Mouse (Mus musculus): ENCODE data around the gene Gp1bb. TPM values are rescaled to one million over a fixed set of nuclear protein-coding genes. Genes with fewer than 3 reads are reported as not detected.

The Gp1bb gene
- polyA plus RNA-seq, 1 experiment from 2014 or later: 5.1 TPM

DNA sequence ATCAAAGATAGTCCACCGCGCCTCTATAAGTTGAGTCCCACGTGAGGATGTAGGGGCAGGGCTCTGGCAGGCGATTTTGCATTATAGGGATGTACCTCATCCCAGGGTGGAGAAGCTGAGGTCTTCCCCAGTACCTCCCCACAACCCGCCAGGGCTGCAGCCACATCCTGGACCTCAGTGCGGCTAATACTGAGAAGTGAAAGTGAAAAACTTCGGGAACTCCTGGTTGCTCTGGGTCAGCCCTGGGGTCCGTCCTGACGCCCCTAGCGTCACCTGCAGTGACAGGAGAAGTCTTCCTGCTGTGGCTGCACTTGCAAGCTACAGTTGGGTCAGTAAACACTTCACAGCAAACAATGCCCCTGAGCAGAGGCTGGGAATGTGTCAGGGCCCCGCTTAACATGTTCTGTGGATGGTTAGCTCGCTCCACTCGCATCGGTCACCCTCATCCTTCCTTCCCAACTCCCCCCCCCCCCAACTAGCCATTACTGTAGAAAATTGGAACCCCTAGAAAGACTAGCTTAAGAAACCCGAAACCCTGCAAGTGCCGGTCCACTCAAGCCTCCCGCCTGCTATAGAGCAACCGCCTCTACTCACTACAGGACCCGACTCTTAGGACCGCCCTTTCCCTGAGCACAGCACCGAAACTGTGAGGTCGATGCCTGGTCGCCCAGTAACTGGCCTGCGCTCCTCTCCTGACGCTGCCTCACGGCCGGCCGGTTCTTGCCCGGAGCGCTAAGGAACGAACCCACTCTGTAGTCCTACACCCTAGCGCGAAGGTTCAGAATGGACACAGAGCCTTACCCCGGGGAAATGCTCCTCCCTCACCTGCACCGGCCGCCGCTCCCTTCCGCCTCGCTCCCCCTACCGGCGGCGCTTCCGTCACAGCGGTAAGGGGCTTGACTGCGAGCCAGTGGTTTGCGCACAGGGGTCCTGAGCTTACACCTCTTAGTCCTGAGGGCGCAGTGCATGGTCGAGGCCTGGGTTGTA lies 32.1 kb downstream of the Gp1bb start, which contains the start of gene Tbx1:
Gene Tbx1 (minus strand): TSS at position 868 of the 987 bp plus-strand sequence.
- H3K9me3 ChIP-seq (replicated peaks): no peaks in the 10 kb centered on the region
- H3K9ac ChIP-seq: no peak within 1 kb of the TSS
- peak within 1 kb of the TSS; percentile 50 for H3K4me2 ChIP-seq
- peaks cover 39% of the 10 kb centered on the region for H3K4me1 ChIP-seq
- peak within 1 kb of the TSS; percentile 31 for H3K4me3 ChIP-seq
- 1% methylated on average over 48 of the region's 48 CpGs for WGBS
- no peak within 1 kb of the TSS for H3K27ac ChIP-seq
- H3K27me3 ChIP-seq: peaks cover 92% of the 10 kb centered on the region
- ATAC-seq: no peak; the same call in 1 of the 2 replicates
- no peaks in the 10 kb centered on the region for H3K36me3 ChIP-seq (ENCODE audit: poor library complexity, severe bottlenecking)

DNA sequence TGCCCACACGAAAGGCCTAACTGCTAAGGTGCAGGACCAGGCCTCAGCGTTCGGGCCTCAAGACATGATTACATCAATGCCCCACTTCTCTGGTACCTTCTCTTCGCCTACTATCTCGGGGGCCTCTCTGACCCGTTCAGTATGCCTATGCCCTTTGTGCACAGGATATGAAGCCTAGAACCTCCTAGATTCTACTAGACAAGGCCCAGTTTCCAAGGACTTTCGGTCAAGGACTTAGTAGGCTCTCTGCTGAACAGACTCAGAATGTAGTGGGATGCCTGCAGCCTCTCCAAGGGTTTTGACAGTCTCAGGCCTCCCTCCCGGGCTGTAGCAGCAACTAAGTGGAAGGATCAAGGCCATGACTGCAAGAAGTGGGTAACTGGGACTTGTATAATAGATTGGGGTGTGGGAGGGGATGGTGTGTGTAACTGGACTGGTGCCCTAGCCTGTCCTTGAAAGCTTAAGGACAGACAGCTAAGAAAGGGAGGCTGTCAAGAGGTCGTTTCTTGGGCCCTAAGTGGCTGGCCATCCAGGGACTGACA lies 33.1 kb downstream of the Gp1bb start:
- WGBS: 10% methylated on average over 9 of the region's 9 CpGs
- no peak for ATAC-seq
- H3K27me3 ChIP-seq: peaks cover 97% of the 10 kb centered on the region

DNA sequence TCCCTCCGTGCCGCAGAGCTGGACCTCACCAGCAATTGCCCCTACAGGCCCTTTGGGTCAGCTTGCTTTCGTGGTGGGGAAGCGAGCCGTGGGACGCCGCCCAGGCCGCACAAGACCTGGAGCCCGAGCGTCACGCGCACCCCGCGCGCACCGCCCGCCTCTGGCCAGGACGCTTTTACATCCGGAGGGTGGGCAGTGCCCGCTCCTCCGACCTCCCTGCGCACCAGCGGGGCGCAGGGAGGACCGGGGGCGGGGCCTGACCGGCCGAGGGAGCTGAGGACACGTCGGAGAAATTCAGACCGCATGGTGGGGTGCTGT lies 33.5 kb downstream of the Gp1bb start:
- peaks cover 39% of the 10 kb centered on the region for H3K4me1 ChIP-seq
- H3K4me2 ChIP-seq: no peak overlapping the region
- no peak overlapping the region for H3K27ac ChIP-seq
- 2% methylated on average over 21 of the region's 31 CpGs for WGBS
- no peak for ATAC-seq
- H3K9me3 ChIP-seq (replicated peaks): no peaks in the 10 kb centered on the region
- peak overlapping the region; percentile 23; the same call in 1 of the 2 replicates for H3K4me3 ChIP-seq
- H3K36me3 ChIP-seq (ENCODE audit: poor library complexity, severe bottlenecking): no peaks in the 10 kb centered on the region
- no peak overlapping the region for H3K9ac ChIP-seq
- peaks cover 97% of the 10 kb centered on the region for H3K27me3 ChIP-seq

More for the DNA sequence above, 33.1 kb downstream of the Gp1bb start:
- H3K9me3 ChIP-seq (replicated peaks): no peaks in the 10 kb centered on the region
- no peak overlapping the region for H3K27ac ChIP-seq
- H3K4me3 ChIP-seq: no peak overlapping the region
- H3K4me1 ChIP-seq: peaks cover 39% of the 10 kb centered on the region
- no peaks in the 10 kb centered on the region for H3K36me3 ChIP-seq (ENCODE audit: poor library complexity, severe bottlenecking)
- no peak overlapping the region for H3K9ac ChIP-seq
- H3K4me2 ChIP-seq: no peak overlapping the region

DNA sequence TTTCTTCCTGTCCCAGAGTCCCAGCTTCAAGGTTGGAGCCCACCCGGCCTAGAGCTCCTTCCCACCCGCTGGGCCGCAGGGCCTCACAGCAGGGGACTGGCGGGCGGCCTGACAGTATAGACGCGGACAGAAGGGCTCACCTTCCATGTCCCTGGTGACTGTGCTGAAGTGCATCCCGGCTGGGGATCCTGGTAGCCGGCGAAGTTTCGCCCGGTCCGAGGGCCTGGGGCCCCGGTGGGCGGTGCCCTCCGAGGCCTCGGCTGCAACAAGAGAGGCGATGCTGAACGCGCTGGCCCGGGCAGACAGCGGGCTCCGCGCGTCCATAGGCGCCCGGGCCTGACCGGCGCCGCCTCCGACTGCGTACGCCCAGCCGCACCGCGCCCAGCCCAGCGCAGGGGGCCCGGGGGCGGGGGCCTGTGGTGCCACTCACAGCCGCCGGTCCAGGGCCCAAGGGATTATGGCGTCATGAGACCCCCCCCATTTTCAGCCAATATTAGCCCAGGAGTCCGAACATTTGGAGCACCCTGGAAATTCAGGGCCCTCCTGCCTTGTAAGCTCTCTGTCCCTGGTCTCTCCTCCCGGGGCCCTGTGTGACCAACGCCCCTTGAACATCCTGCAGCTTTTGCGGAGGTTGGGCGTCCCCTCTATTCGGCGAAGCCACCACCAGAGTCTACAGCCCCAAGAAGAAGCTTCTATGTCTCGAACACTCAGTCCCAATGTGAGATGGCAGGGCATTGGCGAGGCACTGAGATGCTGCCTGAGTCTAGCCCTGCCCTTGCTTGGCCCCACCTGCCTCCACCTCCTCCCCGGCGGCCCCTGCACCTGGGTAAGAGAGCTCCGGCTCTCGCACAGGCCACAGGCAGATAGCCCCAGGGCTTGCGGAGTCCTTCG lies 34.1 kb downstream of the Gp1bb start:
- Histone ChIP-seq H3K4me3 (peak overlapping the region; percentile 23), H3K4me2 (peak overlapping the region; percentile 36)
- ATAC-seq: 0 out of 2 replicates have a peak, but pooled peaks have one; percentile 17

DNA sequence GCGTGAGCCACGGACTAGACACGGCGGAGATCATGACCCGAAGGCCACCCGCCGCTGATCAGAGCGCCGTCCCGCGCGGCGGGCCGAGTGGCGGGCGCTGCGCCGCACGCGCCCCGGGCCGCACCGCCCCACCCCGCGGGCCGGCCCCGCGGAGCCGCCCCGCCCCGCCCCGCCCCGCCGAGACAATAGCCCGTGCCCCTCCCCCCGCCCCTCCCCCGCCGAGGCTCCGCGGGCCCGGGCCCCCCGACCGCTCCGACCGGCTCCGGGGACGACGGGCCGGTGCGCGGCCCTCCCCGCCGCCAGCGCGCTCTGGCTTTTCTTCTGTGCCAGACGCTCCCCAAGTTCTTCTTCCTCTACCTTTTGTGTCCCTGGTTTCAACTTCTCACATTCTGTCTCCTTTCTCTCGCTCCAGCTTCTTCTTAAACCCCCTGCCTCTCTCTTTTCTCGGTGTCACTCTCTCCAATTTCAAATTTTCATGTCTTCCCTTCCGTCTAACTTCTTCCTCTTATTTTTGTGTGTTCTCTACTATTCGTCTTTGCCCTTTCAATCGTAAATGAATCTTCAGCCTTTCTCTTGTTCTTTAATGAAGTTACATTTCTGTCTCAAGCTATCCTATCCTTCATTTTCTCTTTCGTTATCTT lies 35.2 kb downstream of the Gp1bb start:
- peak overlapping the region; percentile 37; the same call in 1 of the 2 replicates for H3K9ac ChIP-seq
- H3K27me3 ChIP-seq: peaks cover 100% of the 10 kb centered on the region
- peaks cover 49% of the 10 kb centered on the region for H3K4me1 ChIP-seq
- H3K4me3 ChIP-seq: peak overlapping the region; percentile 35
- H3K36me3 ChIP-seq (ENCODE audit: poor library complexity, severe bottlenecking): no peaks in the 10 kb centered on the region
- H3K4me2 ChIP-seq: peak overlapping the region; percentile 61
- H3K27ac ChIP-seq: no peak overlapping the region
- WGBS: 2% methylated on average over 34 of the region's 62 CpGs
- ATAC-seq: no peak
- no peaks in the 10 kb centered on the region for H3K9me3 ChIP-seq (replicated peaks)

More for the DNA sequence above, 34.1 kb downstream of the Gp1bb start:
- under 1% methylated on average over 57 of the region's 57 CpGs for WGBS
- Histone ChIP-seq H3K36me3 (ENCODE audit: poor library complexity, severe bottlenecking) (no peaks in the 10 kb centered on the region), H3K9ac (no peak overlapping the region), H3K4me1 (peaks cover 39% of the 10 kb centered on the region), H3K27me3 (peaks cover 97% of the 10 kb centered on the region), H3K27ac (no peak overlapping the region), H3K9me3 (replicated peaks) (no peaks in the 10 kb centered on the region)

DNA sequence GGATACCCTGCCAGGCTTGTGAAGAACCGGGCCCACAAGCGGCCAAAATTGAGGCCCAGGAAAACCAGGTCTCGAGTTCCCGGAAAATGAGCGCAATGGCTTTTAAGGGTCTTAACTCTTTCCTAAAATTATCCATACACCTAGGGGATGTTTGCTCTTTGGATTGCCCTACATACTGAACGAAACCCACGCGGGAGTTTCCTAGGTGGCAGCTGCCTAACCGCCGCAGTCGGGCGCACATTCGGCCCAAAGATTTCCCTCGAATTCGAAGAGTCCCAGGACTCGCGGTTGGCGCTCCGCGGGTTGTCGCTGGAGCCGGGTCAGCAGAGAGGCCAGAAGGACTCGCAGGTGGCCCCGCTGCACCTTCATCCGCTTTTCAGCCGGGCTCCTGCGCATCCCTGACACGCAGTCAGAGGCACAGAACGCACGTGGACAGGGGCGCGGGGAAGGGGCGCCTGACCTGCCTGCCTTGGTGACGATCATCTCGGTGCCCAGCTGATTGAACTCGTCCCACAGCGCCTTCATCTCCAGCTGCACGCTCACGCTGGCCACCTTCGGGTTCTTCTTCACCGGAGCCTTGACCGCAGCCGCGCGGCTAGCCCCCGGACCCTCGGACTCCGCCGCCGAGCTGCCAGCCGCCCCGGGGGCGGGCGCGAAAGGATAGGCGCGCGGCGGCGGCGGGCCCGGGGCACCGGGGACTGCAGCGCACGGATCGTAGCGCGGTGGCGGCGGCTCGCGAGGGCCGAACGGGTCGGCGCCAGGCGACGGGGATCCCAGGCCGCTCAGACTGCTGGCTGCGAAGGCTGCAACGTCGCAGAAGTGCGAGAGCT lies 35.9 kb downstream of the Gp1bb start:
- ATAC-seq: no peak
- peak overlapping the region; percentile 35 for H3K4me3 ChIP-seq
- H3K27ac ChIP-seq: no peak overlapping the region
- H3K27me3 ChIP-seq: peaks cover 100% of the 10 kb centered on the region
- H3K9me3 ChIP-seq (replicated peaks): no peaks in the 10 kb centered on the region
- 1% methylated on average over 83 of the region's 83 CpGs for WGBS
- peak overlapping the region; percentile 37; the same call in 1 of the 2 replicates for H3K9ac ChIP-seq
- H3K4me1 ChIP-seq: peaks cover 51% of the 10 kb centered on the region
- H3K36me3 ChIP-seq (ENCODE audit: poor library complexity, severe bottlenecking): no peaks in the 10 kb centered on the region
- peak overlapping the region; percentile 61 for H3K4me2 ChIP-seq

DNA sequence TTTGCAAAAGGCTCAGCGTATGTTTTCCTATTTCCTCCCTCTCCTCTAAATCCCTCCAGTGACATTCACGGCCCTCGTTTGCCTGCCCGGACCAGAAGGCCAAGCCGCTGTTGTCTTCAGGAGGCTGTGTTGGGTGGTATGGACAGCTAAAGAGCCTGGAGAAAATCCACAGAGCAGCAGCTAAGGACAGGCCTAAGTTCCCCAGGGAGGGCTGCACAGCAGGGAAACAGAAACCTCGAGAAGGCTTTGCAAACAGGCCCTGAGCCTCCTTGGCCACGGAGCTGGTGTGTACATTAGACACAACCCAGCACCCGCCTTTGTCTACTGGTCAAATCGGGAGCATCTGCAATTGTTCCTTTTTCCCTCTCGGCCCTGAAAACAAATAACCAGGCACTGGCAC lies 36.5 kb downstream of the Gp1bb start:
- H3K27me3 ChIP-seq: peaks cover 100% of the 10 kb centered on the region
- peak overlapping the region; percentile 61; the same call in 1 of the 2 replicates for H3K4me2 ChIP-seq
- H3K9ac ChIP-seq: no peak overlapping the region
- no peaks in the 10 kb centered on the region for H3K9me3 ChIP-seq (replicated peaks)
- peaks cover 47% of the 10 kb centered on the region for H3K4me1 ChIP-seq
- WGBS: 4% methylated on average over 10 of the region's 10 CpGs
- H3K4me3 ChIP-seq: 0 out of 2 replicates have a peak overlapping the region, but pooled peaks have one; percentile 35
- no peak for ATAC-seq
- H3K27ac ChIP-seq: no peak overlapping the region
- no peaks in the 10 kb centered on the region for H3K36me3 ChIP-seq (ENCODE audit: poor library complexity, severe bottlenecking)

DNA sequence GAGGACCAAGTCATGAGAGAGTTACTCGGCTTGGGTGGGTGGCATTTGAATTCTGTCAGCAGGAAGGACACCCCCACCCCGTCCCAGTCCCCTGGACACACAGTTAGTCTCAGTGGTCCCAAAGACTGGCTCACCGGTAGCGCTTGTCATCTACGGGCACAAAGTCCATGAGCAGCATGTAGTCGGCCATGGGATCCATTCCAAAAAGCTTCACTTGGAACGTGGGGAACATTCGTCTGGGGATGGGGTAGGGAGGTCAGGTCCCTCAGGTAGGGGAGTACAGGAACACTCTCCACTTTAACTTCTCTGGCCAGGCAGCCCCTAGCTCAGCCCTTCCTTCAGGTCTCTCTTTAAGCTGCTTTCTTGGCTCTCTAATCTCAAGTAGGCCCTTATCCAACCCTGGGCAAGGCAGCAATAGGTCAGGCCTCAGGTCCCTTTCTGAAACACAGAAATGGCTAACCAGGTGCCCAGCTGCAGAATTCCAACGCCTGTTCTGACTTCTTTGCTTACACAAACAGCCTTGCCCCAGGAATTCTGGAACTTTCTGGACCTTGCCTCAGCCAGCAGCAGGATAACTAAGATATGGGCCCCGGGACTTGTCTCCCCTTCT lies 37.2 kb downstream of the Gp1bb start:
- Histone ChIP-seq H3K27ac (no peak overlapping the region), H3K27me3 (peaks cover 100% of the 10 kb centered on the region), H3K4me1 (peaks cover 42% of the 10 kb centered on the region), H3K36me3 (ENCODE audit: poor library complexity, severe bottlenecking) (no peaks in the 10 kb centered on the region), H3K9ac (no peak overlapping the region), H3K4me2 (no peak overlapping the region), H3K4me3 (no peak overlapping the region; the same call in 1 of the 2 replicates), H3K9me3 (replicated peaks) (no peaks in the 10 kb centered on the region)
- WGBS: 9% methylated on average over 10 of the region's 10 CpGs
- no peak for ATAC-seq

DNA sequence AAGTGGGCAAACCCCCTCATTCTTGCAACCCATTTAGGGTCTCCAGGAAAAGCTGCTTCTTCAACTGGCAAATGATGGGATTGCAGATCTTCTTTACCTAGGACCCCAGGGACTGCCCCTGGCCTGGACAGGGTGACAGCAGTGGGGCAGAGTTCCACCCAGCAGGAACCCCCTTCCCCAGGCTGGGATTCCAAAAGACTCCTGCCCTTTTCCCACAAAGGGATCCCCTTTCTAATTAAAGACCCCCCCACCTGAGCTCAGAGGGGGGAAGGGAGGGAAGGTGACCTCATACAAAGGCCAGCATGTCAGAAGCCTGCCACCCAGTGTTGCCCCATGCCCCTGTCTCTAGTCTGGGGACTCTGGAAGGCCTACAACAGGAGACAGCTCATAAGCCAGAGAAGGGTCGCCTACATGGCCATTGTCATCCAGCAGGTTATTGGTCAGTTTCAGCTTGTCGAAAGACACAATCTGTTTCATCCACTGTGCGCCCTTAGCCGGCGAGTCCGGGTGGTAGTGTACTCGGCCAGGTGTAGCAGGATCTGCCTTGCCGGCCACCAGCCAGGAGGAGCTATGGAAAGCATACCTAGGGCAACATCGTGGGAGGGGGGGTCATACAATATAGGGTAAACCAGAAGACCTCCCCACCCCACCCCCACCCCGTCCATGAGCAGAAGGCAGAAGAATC lies 38.4 kb downstream of the Gp1bb start:
- no peaks in the 10 kb centered on the region for H3K9me3 ChIP-seq (replicated peaks)
- no peak for ATAC-seq
- no peak overlapping the region for H3K27ac ChIP-seq
- peaks cover 97% of the 10 kb centered on the region for H3K27me3 ChIP-seq
- H3K36me3 ChIP-seq (ENCODE audit: poor library complexity, severe bottlenecking): no peaks in the 10 kb centered on the region
- no peak overlapping the region for H3K4me3 ChIP-seq
- no peak overlapping the region for H3K9ac ChIP-seq
- peaks cover 42% of the 10 kb centered on the region for H3K4me1 ChIP-seq
- H3K4me2 ChIP-seq: no peak overlapping the region
- WGBS: 6% methylated on average over 10 of the region's 10 CpGs

DNA sequence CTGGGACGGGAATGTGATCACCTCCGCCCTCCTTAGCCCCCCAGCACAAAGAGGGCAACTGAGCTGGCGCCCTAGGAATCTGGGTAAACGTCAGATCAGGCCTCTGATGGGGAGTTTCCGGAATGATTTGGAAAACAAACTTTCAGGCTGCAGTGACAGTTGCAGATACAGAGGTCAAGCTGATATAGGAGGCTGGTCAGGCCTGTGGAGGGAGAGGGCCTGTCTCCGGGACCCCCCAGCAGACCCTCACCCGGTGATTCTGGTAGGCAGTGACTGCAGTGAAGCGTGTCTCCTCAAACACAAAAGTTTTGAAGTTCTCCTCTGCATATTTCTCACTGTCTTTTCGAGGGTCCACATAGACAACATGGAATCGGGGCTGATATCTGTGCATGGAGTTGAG lies 39.0 kb downstream of the Gp1bb start:
- ATAC-seq: no peak
- H3K9ac ChIP-seq: no peak overlapping the region
- H3K9me3 ChIP-seq (replicated peaks): no peaks in the 10 kb centered on the region
- WGBS: 7% methylated on average over 10 of the region's 10 CpGs
- no peak overlapping the region for H3K4me2 ChIP-seq
- peaks cover 36% of the 10 kb centered on the region for H3K4me1 ChIP-seq
- no peaks in the 10 kb centered on the region for H3K36me3 ChIP-seq (ENCODE audit: poor library complexity, severe bottlenecking)
- no peak overlapping the region for H3K4me3 ChIP-seq
- peaks cover 97% of the 10 kb centered on the region for H3K27me3 ChIP-seq
- H3K27ac ChIP-seq: no peak overlapping the region

Measured in forebrain, embryonic 13.5 days (tissue).